Mouse (Mus musculus): ENCODE results near the gene Sdk1. TPM values are rescaled to one million over a fixed set of nuclear protein-coding genes. Genes with fewer than 3 reads are reported as not detected.

Sdk1 gene
- total RNA-seq, 2 experiments from 2014 or later, result 14.0 to 15.4 TPM

DNA sequence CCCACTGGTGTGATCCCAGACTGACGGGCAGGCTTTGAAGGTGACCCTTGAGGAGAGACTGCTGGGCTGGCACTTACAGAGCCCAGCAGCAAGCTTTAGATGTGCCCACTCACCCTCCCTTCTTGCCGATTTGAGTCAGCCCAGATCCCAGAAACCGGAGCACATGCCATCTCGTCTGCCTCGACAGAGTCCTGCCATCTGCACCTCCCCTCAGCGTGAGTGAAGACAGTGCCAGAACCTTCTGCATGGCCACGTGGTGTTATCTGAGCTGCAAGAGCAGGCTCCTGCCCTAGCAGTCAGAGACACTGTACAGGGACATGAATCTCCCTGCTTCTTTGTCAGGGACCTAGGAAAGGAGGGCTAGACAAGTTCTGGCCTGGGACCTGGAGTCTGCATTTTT, 898.7 kb downstream of the Sdk1 start:
- intact Hi-C loops (cut with DNase I), result no loop called here
- peak; percentile 39 to 70 for DNase-seq (ENCODE audit: low spot score in 2 of 2)

DNA sequence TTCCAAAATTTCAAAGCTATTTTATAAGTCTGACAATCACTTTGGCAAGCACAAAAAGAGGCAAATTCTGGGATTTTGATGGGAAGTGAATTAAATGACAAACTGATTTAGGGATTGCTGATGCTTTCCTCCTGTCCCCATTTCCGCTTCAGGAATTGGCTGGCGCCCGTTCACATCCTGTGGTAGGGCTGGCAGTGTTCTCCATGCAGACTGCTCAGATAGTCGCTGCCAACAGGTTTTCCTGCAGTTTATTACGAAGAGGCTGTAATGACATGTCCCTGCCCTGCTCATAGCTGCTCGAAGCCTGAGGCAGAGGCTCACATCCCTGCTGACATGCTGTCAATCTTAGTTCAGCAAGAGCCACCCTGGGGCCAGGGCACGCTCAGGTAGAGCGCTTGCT, 908.3 kb downstream of the Sdk1 start:
- DNase-seq (ENCODE audit: low spot score in 2 of 2), result peak in 1 of 2 experiments; percentile 17
- intact Hi-C loops (cut with DNase I), result no loop called here

DNA sequence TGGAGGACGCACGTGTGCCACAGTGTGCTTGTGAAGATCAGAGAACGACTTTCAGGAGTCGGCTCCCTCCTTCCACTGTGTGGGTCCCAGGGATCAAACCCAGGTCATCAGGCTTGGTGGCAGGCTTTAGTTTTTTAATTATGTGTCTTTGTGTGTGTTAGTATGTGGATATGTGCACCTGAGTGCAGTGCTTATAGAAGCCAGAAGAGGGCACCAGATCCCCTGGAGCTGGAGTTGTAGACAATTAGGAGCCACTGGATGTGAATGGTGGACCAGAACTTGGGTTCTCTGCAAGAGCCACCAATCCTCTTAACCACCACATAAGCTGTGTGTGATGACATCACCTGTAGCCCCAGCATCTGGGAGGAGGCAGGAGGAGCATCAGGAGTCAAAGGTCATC, 909.5 kb downstream of the Sdk1 start:
- no peak for DNase-seq (ENCODE audit: low spot score in 2 of 2)
- intact Hi-C loops (cut with DNase I), result no loop called here

DNA sequence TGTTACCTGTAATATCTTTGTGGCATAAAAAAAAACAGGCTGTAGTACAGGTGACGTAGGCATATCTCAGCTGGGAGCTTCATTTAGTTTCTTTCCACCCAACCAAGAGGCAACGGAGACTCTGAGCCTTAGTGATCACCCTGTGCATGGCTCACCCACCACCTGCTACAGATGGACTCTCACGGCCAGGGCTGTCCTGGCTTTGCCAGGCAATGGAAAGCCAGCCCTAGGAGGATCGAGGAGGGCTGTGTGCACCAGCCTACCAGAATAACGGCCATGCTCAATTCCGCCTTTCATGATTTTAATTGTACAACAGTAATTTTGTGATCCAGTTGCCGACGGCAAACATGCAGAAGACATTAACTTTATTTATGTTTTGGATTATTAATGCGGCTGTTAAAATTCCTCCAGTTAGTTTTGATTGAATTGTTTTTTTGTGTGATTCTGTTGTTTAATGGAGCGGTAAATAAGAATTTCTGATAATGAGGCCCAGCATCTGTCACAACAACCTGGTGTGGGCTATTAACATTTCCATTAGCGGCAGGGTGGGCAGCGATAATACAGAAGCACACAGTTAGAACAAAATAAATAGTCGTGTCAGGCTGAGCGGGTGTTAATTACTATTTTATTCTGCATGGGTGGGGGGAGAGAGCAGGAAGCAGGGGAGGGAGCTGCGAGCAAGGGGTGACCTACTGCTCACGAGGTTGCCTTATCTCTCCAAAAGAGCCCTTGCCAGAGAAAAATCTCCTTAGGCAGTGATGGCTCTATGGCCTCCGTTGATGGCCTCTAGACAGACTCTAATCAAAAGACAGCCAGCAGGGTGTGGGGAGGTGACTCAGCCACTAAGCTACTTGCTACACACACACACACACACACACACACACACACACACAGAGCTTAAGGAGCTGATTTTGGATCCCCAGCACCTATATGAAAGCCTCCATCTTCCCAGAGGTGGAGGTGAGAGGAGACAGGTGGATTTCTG, 915.9 kb downstream of the Sdk1 start:
- intact Hi-C loops (cut with DNase I), result no loop called here
- DNase-seq (ENCODE audit: low spot score in 2 of 2), result no peak

DNA sequence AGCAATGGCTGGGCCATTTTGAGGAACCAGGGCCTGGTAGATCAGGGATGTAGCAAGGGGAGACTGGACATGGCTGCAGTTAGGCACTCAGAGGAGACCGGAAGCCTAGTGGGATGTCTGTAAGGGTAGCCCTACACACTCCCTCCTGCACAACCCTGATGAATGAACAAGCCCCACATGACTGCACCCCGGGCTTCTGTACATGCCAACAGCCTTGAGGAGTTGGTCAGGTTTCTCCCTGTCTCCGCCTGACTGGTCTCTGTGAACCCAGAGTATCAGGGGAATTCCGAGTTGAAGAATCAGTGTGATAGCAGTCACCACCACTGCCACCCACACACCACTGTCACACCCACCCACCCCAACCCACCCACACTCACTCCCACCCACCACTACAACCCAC, 922.2 kb downstream of the Sdk1 start:
- no peak for DNase-seq (ENCODE audit: low spot score in 2 of 2)
- intact Hi-C loops (cut with DNase I), result no loop called here

DNA sequence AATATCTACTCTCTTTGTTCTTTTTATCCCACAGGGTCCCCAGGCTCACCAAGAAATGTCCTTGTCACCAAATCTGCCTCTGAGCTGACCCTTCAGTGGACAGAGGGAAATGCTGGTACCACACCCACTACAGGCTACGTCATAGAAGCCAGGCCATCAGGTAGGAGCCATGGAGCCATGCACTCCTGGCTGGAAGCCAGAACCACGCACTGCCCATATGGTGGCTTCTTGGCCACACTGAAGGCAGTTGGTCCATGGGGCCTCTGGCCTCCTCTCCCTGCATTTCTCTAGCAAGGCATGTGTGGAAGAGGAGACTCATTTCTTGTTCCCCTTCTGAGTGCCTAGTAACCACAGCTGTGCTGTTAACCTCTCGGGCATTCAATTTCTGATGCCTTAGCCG, 932.3 kb downstream of the Sdk1 start:
- DNase-seq (ENCODE audit: low spot score in 2 of 2), result no peak
- intact Hi-C loops (cut with DNase I), result no loop called here

DNA sequence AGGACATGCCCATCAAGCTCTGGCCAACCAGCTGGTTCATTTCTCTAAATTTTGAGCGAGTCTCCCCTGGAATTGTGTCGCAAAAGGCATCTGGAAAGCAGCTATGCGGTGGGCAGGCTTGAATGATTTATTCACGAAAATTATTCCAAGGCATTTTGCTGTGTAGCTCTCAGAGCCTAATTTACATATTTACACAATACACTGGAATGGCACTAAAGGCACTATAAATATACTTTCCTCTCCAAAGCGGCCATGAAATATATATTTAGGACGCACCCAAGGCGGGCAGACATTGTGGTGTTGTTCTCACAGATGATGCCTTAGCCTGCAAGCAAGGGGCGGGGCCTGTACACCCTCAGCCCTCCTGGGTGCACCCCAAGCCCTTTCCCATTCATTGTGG, 936.9 kb downstream of the Sdk1 start:
- intact Hi-C loops (cut with DNase I), result no loop called here
- DNase-seq (ENCODE audit: low spot score in 2 of 2), result peak; percentile 29 to 71

DNA sequence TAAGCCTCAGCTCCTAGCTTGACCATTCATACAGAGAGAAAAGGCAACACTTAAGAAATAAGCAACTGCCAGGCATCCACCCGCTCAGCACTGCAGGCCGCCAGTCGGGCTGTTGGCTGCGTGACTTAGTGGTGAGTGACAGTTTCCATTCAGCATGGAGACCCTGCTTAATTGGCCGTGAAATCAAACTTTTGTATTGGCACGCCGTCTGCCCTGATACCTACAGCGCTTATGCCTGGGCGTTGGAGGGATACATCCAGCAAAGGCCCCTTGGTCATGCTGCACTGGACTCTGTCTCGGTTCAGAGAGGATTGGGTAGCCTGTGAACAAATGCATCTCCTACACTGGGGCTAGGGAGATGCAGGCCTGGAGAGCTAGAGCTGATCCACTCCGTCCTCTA, 938.0 kb downstream of the Sdk1 start:
- intact Hi-C loops (cut with DNase I), result no loop called here
- DNase-seq (ENCODE audit: low spot score in 2 of 2), result no peak

DNA sequence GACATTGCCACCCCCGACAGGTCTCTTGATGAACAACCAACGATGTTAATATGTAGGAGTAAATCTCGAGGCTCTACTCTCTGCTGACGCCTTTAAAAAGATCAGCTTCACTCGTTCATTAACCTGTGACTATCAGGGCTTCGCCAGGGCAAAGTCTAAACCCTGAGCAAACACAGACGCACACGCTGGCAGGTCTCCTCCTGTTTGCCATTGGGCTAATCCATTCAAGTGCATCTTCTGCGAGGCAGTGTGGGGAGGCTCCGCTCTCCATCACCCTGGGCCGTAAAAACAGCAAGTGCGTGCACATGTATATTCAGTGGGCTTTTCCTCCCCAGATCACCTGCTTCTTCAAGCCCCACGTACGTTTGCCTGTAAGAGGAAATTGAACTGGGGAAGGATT, 940.6 kb downstream of the Sdk1 start:
- no peak for DNase-seq (ENCODE audit: low spot score in 2 of 2)
- intact Hi-C loops (cut with DNase I), result no loop called here

DNA sequence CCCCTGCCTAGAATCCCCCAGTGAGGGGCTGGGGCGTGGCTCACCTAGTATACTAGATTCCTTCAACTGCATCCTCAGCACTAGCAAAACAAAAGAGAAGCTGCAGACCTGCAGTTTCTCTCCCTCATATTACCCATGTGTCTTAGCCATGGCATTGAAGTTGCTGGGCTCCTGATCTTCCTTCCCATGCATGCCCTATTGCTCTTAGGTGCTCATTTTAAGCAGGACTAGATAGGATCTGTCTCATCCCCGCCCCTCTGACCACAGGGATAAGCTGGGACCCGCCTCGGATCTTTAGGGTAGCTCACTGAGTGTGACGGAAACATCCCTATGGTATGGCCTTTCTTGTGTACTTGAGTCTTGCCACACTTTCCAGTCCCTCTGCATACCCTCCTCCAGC, 947.5 kb downstream of the Sdk1 start:
- no peak for DNase-seq (ENCODE audit: low spot score in 2 of 2)
- intact Hi-C loops (cut with DNase I), result no loop called here

DNA sequence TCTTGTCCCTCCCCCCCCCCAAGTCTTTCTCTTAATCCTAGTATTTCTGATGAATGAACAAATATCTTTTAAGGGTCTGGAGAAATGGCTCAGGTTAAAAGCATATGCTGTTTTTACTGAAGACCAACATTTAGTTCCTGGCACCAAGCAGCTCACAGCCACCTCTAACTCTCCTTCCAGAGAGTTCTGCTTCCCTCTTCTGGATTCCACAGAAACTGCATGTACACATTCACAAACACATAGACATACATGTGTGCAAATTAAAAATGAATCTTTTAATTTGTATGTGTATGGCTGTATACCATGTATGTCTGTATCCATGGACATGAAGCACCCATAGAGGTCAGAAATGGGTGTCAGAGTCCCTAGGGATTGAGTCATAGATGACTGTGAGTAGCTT, 968.6 kb downstream of the Sdk1 start:
- DNase-seq (ENCODE audit: low spot score in 2 of 2), result no peak
- intact Hi-C loops (cut with DNase I), result no loop called here

DNA sequence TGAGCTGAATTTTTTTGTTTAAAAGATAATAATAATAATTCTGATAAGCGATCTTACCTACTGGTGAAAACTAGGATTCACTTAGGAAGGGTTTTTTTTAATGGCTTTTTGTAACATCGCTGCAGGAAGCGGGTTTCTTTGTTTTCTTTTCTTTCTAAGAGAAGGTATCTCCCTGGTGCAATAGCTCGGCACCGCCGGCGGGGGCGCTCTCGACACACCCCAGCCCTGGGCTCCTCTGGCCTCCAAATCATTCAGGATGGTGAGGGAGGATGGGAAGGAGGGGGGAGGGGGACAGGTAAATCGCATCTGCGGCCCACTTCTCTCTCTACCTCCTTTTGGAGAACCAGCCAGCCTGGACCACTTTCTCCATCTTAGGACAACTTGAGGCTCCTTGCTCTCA, 971.0 kb downstream of the Sdk1 start:
- no peak for DNase-seq (ENCODE audit: low spot score in 2 of 2)
- intact Hi-C loops (cut with DNase I), result no loop called here

DNA sequence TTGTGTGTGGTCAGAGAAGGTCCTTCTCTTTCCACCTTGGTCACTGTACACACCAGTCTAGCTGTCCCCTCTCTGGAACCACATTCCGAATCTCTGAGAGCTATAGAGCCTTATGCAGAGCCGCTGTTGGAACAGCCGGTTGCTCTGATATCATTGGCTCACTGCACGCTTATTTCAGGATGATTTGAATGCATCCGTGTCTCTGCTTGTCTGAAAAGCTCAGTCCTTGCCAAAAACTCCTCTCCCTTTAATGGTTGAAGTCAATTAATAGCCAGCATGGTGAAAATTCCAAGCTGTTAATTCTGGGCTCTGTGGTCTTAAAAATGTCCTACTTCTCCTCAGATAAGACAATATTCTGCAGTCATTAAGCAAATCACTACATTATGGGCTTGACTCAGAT, 974.7 kb downstream of the Sdk1 start:
- intact Hi-C loops (cut with DNase I), result no loop called here
- peak; percentile 27 to 41 for DNase-seq (ENCODE audit: low spot score in 2 of 2)

DNA sequence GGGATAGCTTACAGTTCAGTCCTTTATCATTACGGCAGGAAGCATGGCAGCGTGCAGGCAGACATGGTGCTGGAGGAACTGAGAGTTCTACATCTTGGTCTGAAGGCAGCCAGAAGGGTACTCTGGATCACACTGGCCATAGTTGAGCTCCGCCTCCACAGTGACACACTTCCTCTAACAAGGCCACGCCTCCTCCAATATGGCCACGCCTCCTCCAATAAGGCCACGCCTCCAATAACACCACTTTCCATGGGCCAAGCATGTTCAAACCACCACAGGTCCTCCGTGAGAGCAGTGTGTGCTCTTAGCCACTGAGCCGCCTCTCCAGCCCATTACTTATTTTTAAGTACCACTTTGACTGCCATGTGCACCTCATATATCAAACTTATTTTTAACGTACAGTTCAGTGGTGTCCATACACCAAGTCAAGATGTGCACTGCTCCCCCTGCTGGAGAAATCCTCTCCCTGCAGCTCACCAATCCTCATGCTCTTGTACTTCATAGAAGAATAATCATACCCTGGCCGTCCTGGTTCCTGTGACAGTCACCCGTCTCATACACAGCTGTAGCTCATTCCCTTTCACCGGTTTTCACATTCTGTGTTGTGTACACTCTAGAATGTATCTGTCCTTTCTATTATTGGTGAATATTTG, 979.7 kb downstream of the Sdk1 start:
- DNase-seq (ENCODE audit: low spot score in 2 of 2), result peak in 1 of 2 experiments; percentile 28
- intact Hi-C loops (cut with DNase I), result no loop called here

DNA sequence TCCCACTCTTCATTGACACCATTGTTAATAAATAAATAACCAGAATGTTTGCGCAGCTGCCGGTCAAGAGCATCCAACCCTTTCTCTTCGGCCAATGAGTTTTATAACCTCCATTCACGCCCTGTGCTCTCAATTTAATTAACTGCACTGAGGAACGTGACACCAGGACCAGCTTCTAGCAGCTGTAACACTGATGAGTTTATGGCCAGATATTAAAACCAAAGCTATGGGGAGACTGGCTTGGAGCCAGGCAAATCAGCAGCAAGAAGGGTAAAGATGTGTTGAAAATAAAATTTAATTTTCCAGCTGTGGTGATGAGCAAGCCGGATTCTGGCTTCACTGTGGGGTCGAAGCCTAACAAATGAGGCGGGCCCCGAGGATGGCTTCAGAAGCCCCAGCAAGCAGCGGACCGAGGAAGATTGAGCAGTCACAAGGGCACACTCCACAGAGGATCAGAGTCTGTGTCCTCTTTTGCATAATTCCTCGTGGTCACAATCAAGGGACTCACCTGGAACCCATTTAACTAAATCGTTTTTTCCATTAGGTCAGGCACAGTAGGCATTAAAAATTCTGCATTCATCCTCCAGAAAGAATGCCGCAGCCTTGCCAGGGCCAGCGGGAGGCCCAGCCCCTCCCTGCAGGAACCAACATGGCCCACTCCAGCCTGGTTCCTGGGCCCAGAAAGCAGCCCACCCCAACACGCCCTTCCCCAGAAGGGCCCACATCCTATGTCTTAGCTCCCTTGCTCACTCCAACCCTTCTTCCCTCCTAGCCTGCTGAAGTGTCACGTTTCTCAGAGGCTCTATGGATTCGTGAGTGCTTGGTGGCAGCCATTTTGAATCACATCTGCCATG, 987.9 kb downstream of the Sdk1 start:
- intact Hi-C loops (cut with DNase I), result no loop called here
- no peak for DNase-seq (ENCODE audit: low spot score in 2 of 2)

DNA sequence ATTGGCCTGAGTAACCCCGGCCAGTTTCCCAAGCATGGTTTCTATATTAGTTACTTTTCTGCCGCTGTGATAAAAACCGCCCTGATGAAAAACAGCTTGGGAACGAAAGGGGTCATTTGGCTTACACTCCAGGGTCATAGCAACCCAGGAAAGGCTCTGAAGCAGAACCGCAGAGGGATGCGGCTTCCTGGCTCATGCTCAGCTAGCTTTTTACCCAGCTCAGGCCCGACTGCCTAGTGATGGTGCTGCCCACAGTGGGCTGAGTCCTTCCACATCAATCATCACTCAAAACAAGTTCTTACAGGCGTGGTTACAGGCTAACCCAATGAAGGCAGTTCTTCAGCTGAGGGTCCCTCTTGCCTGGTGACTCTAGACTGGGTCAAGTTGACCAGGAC, 988.5 kb downstream of the Sdk1 start:
- no peak for DNase-seq (ENCODE audit: low spot score in 2 of 2)
- intact Hi-C loops (cut with DNase I), result no loop called here

DNA sequence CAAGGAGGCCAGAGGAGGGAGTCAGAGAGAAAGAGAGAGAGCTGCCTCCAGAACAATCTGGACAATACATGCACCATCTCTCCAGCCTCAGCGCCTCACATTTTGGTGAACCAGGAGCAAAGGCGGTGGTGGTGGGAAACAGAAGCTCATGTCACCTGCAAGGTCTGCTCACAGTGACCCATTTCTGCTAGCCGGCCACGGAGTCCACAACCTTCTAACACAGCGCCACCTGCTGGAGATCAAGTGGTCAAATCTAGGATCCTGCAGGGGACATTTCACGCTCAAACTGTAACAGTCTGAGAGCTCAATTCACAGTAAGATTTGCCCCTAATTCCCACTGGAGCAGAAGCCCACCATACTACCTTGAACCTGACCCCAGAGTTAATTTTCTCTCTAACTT, 999.0 kb downstream of the Sdk1 start:
- intact Hi-C loops (cut with DNase I), result no loop called here
- DNase-seq (ENCODE audit: low spot score in 2 of 2), result no peak

DNA sequence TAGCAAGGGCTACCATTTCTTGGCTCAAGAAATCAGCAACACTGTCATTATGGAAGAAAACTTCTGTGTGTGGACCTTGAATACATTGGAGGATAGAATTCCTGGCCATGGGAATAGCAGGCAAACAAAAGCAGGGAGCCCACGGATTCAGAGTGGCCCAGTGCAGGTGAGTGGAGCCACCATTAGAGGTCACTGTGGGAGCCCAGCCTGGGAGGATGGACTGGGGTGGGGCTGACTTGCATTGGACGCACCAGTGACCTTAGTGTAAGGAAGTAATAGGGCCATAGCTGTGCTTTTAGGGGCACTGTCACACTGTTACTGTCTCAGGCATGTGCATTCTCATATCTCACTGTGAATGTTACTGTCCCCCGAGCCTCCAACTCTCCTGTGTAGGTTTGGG, 1001.3 kb downstream of the Sdk1 start:
- intact Hi-C loops (cut with DNase I), result no loop called here
- no peak for DNase-seq (ENCODE audit: low spot score in 2 of 2)

DNA sequence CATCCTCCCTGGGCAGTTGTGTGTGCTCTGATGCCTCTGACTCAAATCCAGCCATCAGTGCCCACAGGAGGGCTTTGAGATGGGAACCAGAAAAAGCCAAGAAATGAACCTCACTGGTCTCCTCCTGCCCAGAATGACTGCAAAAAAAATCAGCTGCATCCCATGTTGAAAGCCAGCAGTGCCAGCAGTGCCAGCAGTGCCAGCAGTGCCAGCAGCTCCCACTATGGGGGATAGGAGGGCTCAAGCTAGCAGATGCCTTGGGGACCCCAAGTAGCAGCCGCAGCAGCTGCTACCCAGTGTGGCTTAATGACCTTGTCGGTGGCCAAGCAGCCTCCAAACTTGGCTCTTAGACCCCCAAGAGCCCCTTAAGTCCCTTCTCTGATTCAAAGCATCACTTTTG, 1001.8 kb downstream of the Sdk1 start:
- intact Hi-C loops (cut with DNase I), result no loop called here
- no peak for DNase-seq (ENCODE audit: low spot score in 2 of 2)

DNA sequence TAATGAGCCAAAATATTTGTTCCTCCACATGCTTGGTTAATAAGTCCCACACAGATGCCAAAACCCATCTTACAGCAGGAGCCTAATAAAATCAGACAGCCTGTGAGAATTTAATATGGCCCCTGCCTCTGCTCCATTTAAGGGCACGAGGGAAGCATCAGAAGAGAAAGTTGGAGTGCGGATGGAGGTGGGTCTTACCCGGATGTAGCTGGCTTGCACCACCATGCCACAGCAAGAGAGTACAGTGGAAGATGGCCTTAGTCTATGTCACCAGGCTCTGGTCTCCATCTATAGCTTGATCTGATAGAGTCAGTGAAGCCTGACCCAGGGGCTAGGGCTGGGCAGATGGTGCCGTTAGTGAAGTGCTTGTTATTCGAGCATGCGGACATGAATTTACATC, 1014.9 kb downstream of the Sdk1 start:
- intact Hi-C loops (cut with DNase I), result no loop called here

More for the DNA sequence above, 1014.9 kb downstream of the Sdk1 start:
- no peak for DNase-seq (ENCODE audit: low spot score in 2 of 2)
